Mouse (Mus musculus): ENCODE data around the gene Gnaz.
A peak's percentile ranks its signal among the peaks of the same experiment; 100 is the strongest.

DNA sequence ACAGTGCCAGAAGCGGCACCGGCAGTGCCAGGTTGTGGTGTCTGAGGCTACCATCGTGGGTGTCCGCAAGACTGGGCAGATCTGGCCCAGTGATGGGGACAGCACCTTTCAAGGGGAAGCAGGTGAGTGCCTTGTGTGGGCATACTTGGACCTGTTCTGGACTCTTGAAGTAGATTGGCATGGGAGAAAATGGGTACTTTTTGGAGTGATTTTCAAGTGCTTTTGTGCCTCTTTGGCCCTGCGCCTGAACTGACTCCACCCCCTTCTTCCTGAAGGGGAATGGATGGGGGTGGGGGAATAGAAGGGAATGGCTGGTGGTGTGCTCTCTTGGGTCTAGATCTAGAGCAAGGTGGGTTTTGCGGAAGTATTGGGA is 95.2 kb downstream of the Gnaz start:
- TF ChIP-seq CTCF (IDR thresholded peaks at IDR 0.05; ENCODE audit: insufficient read depth, low read length) (no peak), POLR2A (IDR thresholded peaks at IDR 0.05; ENCODE audit: borderline replicate concordance, extremely low read depth, low read depth, low read length) (peak; percentile 29; the same call in 1 of the 2 replicates)

Data from lung, adult 2 months (tissue).